Mouse (Mus musculus) intestine, embryonic 14.5 days (tissue): ENCODE results near the gene Slc36a4. TPM values are rescaled to one million over a fixed set of nuclear protein-coding genes. Genes with fewer than 3 reads are reported as not detected.

Experiments used
- ATAC-seq: fragments of 200-750 bp; cut with Nextera tagmentation; replicated peaks from 2 replicates; pipeline ENCODE4 v1.8.0; 2017; ENCODE audit warnings: low read depth, moderate number of reproducible peaks, moderate TSS enrichment, moderate library complexity; ENCODE audit not compliant: low FRiP score, low TSS enrichment
- DNase-seq: peaks from one replicate; pipeline ENCODE4 v3.0.0-alpha.2; 2018; ENCODE audit warnings: low spot score
- H3K27ac ChIP-seq: fragments of 300-500 bp; sonication (generic); 2 replicates; pipeline ENCODE4 v1.5.1; 2014; ENCODE audit warnings: low read depth, mild to moderate bottlenecking, control low read depth
- H3K27me3 ChIP-seq: fragments of 300-500 bp; sonication (generic); replicated peaks from 2 replicates; pipeline ENCODE4 v1.6.1; 2014; ENCODE audit warnings: low read length, control low read depth; ENCODE audit not compliant: control insufficient read depth, insufficient read depth
- H3K36me3 ChIP-seq: fragments of 300-500 bp; sonication (generic); 2 replicates; pipeline ENCODE4 v1.6.1; 2014; ENCODE audit warnings: low read length, control low read depth; ENCODE audit not compliant: control insufficient read depth, insufficient read depth
- H3K4me1 ChIP-seq: fragments of 300-500 bp; sonication (generic); replicated peaks from 2 replicates; pipeline ENCODE4 v1.6.1; 2014; ENCODE audit warnings: low read length, control low read depth, mixed read lengths; ENCODE audit not compliant: control insufficient read depth, insufficient read depth
- H3K4me2 ChIP-seq: fragments of 300-500 bp; sonication (generic); 2 replicates; pipeline ENCODE4 v1.6.1; 2014; ENCODE audit warnings: low read length
- H3K4me3 ChIP-seq: fragments of 300-500 bp; sonication (generic); 2 replicates; pipeline ENCODE4 v1.5.1; 2014; ENCODE audit warnings: low read depth, low read length, control low read depth, mixed read lengths
- H3K9ac ChIP-seq: fragments of 300-500 bp; sonication (generic); 2 replicates; pipeline ENCODE4 v1.6.1; 2014; ENCODE audit warnings: mild to moderate bottlenecking, low read length
- H3K9me3 ChIP-seq: fragments of 300-500 bp; sonication (generic); 2 replicates; pipeline ENCODE4 v1.6.1; 2016; ENCODE audit warnings: low read length, control low read depth; ENCODE audit not compliant: control insufficient read depth
- whole genome bisulfite sequencing: fragments of 180-500 bp; shearing (Covaris S2); extraction: QIAGEN DNeasy Blood & Tissue Kit; methylation state at CpG from one replicate; pipeline ENCODE4 v1.1.7; 2014; 5-methylcytosine and 5-hydroxymethylcytosine counted together
- polyA plus RNA-seq: library from polyadenylated mRNA; unstranded; fragments of >200 nt; fragmentation: Nextera tagmentation; extraction: Ambion mirVana; gene quantifications from 2 replicates; pipeline ENCODE4 v1.2.1, GENCODE M21; 2014

The Slc36a4 gene
- polyA plus RNA-seq, 1 experiment from 2014 or later, result 15.9 TPM

DNA sequence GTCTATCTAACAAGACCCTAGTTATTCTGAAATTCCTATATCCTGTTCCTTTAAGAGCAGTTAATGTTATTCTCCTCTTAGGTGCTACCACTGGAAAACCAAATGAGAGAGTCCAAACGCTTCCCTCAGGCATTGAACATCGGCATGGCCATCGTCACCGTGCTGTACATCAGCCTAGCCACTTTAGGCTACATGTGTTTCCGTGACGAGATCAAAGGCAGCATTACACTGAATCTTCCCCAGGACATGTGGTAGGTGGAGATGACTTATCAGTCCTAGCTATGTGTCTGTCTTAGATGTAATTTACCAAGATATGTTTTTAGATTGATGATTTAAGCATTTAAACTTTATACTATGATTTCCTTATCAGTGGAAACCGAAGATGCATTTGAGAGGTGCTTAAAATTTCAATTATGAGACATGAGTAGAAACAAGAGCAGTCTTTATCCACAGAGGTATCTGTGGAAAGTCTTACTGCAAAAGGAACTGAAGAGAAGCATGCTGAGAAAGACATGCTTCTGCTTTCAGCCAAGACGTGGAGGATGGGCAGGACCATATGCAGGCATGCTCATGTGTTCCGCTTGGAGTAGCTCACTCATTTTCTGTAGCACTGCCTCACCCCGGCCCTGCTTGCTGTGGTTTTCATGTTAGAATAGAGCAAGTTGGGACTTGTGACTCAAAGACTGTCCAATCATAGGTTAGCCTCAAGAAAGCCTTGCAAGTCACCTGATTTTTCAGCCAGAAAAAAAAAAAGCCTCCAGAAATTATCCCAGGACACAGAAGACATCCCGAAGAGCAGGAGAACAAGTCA lies 24.7 kb downstream of the Slc36a4 start:
- H3K36me3 ChIP-seq, result peaks cover 54% of the 10 kb centered on the region
- WGBS, result 88% methylated on average over 11 of the region's 11 CpGs
- no peak overlapping the region for H3K9ac ChIP-seq
- H3K4me1 ChIP-seq, result no peaks in the 10 kb centered on the region
- no peak overlapping the region for H3K27ac ChIP-seq
- H3K27me3 ChIP-seq, result no peaks in the 10 kb centered on the region
- H3K4me3 ChIP-seq, result no peak overlapping the region
- no peaks in the 10 kb centered on the region for H3K9me3 ChIP-seq
- DNase-seq (no peak), ATAC-seq (no peak)
- no peak overlapping the region for H3K4me2 ChIP-seq

DNA sequence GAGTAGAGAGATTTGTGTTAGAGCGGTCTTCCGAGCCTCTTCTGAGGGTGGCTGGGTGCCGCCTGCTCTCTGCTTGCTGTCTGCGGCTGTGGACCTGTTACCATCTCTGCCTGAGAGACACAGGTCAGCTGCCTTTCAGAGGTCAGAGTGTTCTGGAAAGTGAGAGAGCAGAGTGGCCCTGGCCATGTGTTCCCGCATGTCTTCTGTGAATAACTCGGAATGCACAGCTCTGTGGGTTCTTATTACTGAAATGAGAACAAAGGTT lies 25.3 kb downstream of the Slc36a4 start:
- no peak for ATAC-seq
- Histone ChIP-seq H3K4me2 (no peak overlapping the region), H3K27ac (no peak overlapping the region), H3K9ac (no peak overlapping the region), H3K27me3 (no peaks in the 10 kb centered on the region), H3K4me3 (no peak overlapping the region), H3K36me3 (peaks cover 54% of the 10 kb centered on the region), H3K4me1 (no peaks in the 10 kb centered on the region), H3K9me3 (no peaks in the 10 kb centered on the region)
- WGBS, result 93% methylated on average over 6 of the region's 6 CpGs
- no peak for DNase-seq

DNA sequence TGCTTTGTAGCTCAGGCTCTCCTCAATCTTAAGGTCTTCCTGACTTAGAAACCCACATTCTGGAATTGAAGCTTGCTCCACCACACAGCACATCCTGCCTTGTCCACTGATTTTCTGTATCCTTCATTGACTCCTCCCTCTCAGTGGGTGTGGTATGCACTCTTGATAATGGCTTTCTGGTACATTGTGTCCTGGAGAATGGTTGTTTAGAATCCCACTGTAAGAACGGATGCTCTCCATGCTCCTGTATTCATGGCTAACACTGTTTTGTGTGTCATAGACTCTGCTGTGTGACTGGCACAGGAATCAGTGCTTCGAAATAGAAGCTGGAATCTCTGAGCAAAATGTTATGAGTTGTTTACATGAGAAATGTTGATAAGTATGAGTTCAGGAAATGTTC lies 28.0 kb downstream of the Slc36a4 start:
- ATAC-seq, result no peak
- H3K27ac ChIP-seq, result no peak overlapping the region
- no peak overlapping the region for H3K4me3 ChIP-seq
- H3K27me3 ChIP-seq, result no peaks in the 10 kb centered on the region
- no peak for DNase-seq
- no peak overlapping the region for H3K4me2 ChIP-seq
- H3K9me3 ChIP-seq, result no peaks in the 10 kb centered on the region
- WGBS, result 73% methylated on average over 2 of the region's 2 CpGs
- H3K9ac ChIP-seq, result no peak overlapping the region
- H3K4me1 ChIP-seq, result no peaks in the 10 kb centered on the region; the same call in 1 of the 2 replicates
- H3K36me3 ChIP-seq, result peaks cover 49% of the 10 kb centered on the region

DNA sequence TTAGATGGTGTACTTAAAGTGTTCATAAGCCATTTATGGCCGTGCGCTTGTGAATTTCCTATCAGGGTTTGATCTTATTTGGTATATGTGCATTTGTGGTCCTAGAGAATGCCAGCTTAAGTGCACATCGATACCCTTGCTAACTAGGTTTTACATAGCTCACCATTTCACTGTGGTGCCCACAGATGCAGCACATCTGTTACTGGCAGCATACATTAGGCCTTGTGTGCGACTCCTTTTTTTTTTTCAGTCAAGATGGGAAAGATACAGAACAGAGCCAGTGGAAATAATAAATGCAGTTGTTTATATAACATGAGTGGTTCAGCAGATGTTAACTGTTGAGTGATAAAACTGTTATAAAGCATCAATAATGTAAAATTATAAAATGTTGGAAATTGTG lies 31.9 kb downstream of the Slc36a4 start:
- WGBS, result 65% methylated on average over 4 of the region's 4 CpGs
- ATAC-seq (no peak), DNase-seq (no peak)
- H3K27ac ChIP-seq, result no peak overlapping the region
- no peaks in the 10 kb centered on the region for H3K27me3 ChIP-seq
- H3K4me1 ChIP-seq, result no peaks in the 10 kb centered on the region; the same call in 1 of the 2 replicates
- no peak overlapping the region for H3K4me3 ChIP-seq
- no peak overlapping the region for H3K4me2 ChIP-seq
- no peaks in the 10 kb centered on the region for H3K9me3 ChIP-seq
- peaks cover 28% of the 10 kb centered on the region for H3K36me3 ChIP-seq
- no peak overlapping the region for H3K9ac ChIP-seq

DNA sequence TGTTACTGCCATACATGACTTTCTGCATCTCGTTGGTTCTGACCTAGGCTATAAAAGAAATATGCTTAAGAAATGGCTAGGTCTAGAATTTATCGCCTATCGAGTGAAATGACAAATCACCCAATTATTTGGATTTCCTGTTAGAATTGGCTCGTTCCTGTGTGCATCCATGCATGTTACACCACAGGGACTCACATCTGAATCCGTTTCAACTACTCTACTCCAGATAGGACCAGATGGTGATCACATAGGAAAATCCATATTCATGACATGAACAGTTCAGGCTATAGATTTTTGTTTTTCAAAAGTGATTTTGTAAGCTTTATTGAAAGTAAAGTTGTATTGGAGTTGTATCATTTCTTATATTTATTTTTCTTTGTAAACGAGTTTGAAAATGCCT lies 32.4 kb downstream of the Slc36a4 start:
- H3K27me3 ChIP-seq, result no peaks in the 10 kb centered on the region
- no peak for ATAC-seq
- 67% methylated on average over 6 of the region's 6 CpGs for WGBS
- no peak for DNase-seq
- H3K4me3 ChIP-seq, result no peak overlapping the region
- H3K9me3 ChIP-seq, result no peaks in the 10 kb centered on the region
- H3K4me2 ChIP-seq, result no peak overlapping the region
- H3K4me1 ChIP-seq, result no peaks in the 10 kb centered on the region; the same call in 1 of the 2 replicates
- no peak overlapping the region for H3K9ac ChIP-seq
- no peak overlapping the region for H3K27ac ChIP-seq
- H3K36me3 ChIP-seq, result peaks cover 23% of the 10 kb centered on the region

DNA sequence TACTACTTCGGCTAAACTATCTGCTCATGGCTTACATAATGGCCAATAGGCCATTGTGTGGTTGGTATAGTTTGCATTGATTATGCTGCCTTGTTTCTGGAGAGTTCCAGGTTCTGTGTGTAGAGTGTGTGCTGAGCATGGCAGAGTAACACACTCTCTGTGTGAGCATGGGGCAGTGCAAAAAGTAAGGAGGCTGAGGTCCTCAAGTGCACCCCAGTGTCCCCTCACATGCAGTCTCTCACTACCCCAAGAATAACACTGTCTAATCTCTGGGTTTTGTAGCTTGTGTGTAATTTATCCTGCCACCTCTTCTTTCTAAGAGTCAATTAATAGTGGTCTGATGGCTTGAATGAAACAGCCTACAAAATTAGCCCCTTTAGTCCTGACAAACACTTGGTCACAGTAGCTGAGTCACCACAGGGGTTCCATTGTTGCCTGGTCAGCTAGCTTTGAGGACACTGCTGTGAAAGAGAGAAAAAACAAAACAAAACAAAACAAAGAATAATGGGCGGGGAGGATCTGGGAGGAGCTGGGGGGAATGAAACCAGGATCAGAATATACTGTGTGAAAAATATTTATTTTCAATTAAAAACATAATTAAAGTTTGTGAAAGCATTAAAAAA lies 36.6 kb downstream of the Slc36a4 start:
- Histone ChIP-seq H3K4me1 (no peaks in the 10 kb centered on the region; the same call in 1 of the 2 replicates), H3K4me3 (no peak overlapping the region), H3K4me2 (no peak overlapping the region), H3K27ac (no peak overlapping the region), H3K27me3 (no peaks in the 10 kb centered on the region), H3K36me3 (no peaks in the 10 kb centered on the region), H3K9ac (no peak overlapping the region), H3K9me3 (no peaks in the 10 kb centered on the region)
- ATAC-seq, result no peak
- WGBS, result 76% methylated on average over 2 of the region's 2 CpGs
- DNase-seq, result no peak

DNA sequence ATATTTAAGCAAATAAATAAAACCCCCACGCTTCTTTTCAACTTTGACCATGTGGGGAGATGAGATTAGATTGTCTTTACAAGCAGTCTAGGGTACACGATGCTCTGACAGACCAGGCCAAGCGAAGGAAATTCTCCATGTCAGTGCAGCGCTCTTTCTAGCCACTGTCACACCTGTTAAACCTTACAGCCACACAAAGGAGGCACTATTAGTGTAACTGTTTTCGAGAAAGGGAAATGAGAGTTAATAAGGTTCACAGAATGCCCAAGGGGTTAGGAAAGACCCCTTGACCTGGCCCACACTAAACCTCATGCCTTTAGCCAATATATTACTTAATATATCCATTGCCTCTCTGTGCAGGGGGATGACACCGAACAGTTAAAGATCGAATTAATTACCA lies 37.1 kb downstream of the Slc36a4 start:
- H3K27me3 ChIP-seq, result no peaks in the 10 kb centered on the region
- no peaks in the 10 kb centered on the region; the same call in 1 of the 2 replicates for H3K4me1 ChIP-seq
- DNase-seq (no peak), ATAC-seq (no peak)
- no peaks in the 10 kb centered on the region for H3K36me3 ChIP-seq
- H3K9me3 ChIP-seq, result no peaks in the 10 kb centered on the region
- H3K4me3 ChIP-seq, result no peak overlapping the region
- no peak overlapping the region for H3K4me2 ChIP-seq
- no peak overlapping the region for H3K9ac ChIP-seq
- H3K27ac ChIP-seq, result no peak overlapping the region
- 71% methylated on average over 7 of the region's 7 CpGs for WGBS

DNA sequence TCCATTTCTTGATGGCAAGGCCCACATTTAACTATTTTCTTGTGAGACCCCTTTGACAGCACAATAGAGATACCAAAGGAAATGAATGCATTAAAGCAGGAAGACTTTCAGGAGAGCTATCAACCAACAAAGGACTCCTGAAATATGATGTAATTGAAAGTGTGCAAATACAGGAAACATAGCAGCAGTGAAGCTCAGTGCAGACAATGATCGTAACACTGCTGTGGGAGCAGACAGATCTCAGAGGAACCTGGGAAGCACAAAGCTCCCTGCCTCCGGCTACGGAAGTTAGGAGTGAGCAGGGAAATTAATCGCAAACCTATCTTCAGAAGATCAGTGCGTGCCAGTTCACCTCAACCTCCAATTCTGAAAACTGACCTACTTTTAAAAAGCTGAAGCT lies 38.8 kb downstream of the Slc36a4 start:
- 68% methylated on average over 5 of the region's 5 CpGs for WGBS
- no peaks in the 10 kb centered on the region for H3K36me3 ChIP-seq
- no peak overlapping the region for H3K9ac ChIP-seq
- DNase-seq (no peak), ATAC-seq (no peak)
- no peak overlapping the region for H3K27ac ChIP-seq
- no peaks in the 10 kb centered on the region for H3K27me3 ChIP-seq
- no peaks in the 10 kb centered on the region for H3K9me3 ChIP-seq
- H3K4me2 ChIP-seq, result no peak overlapping the region
- no peak overlapping the region for H3K4me3 ChIP-seq
- H3K4me1 ChIP-seq, result no peaks in the 10 kb centered on the region

DNA sequence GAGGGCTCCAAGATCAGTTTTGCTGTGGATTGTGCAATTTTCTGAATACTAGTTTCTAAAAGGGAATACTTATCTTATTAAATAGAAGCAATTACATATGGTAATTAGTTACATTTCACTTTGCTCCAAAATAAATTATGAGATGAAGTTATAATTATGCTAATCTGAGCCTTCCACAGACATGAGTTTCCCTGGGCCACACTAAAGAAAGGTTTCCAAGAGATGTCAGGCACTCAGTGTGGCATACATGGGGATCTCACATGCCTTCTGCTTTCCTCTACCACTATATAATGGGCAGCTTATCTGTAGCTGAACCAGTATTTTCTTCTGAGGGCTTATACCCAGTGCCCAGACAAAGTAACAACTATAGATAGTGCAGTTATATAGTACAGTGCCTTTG lies 49.8 kb downstream of the Slc36a4 start:
- no peaks in the 10 kb centered on the region for H3K4me1 ChIP-seq
- no peak overlapping the region for H3K4me2 ChIP-seq
- H3K27ac ChIP-seq, result no peak overlapping the region
- H3K36me3 ChIP-seq, result no peaks in the 10 kb centered on the region
- H3K4me3 ChIP-seq, result no peak overlapping the region
- no peaks in the 10 kb centered on the region for H3K27me3 ChIP-seq
- ATAC-seq (no peak), DNase-seq (no peak)
- no peaks in the 10 kb centered on the region for H3K9me3 ChIP-seq
- H3K9ac ChIP-seq, result no peak overlapping the region
